ENCODE assay signal across 11 mouse cellular contexts in genomic region chr10:39518859-39519258, GRCm38 (mm10).
DNase-seq lines count a peak whose midpoint lies in the region; ATAC-seq and TF ChIP-seq lines count a peak whose summit lies in the region.
"Had no signal": no experiment of that assay in that cellular context is flagged by ENCODE, and none has a peak within 500 bp of the region (broad histone marks: within the 10 kb centered on the region; RNA-seq: fewer than 3 reads in every experiment).

No protein-coding gene starts in this region.

- peaks cover 49% of the 10 kb centered on the region for H3K4me1 ChIP-seq in heart, embryonic 10.5 days
- H3K4me1 ChIP-seq in midbrain, embryonic 12.5 days, result peaks cover 47% of the 10 kb centered on the region
- H3K4me1 ChIP-seq in midbrain, postnatal 0 days (ENCODE audit: insufficient read depth, low read length), result no peaks in the 10 kb centered on the region
- peaks cover 58% of the 10 kb centered on the region for H3K4me1 ChIP-seq in hindbrain, embryonic 10.5 days (replicated peaks)
- H3K4me1 ChIP-seq in neural tube, embryonic 14.5 days (ENCODE audit: control insufficient read depth, insufficient read depth, low read length), result peaks cover 41% of the 10 kb centered on the region

- H3K27me3 ChIP-seq in heart, embryonic 10.5 days (ENCODE audit: insufficient read depth, poor library complexity, severe bottlenecking), result no peaks in the 10 kb centered on the region
- H3K27me3 ChIP-seq in midbrain, embryonic 12.5 days, result no peaks in the 10 kb centered on the region
- no peaks in the 10 kb centered on the region for H3K27me3 ChIP-seq in midbrain, postnatal 0 days (ENCODE audit: insufficient read depth, low read length)
- no peaks in the 10 kb centered on the region for H3K27me3 ChIP-seq in hindbrain, embryonic 10.5 days (ENCODE audit: insufficient read depth, poor library complexity, severe bottlenecking)
- no peaks in the 10 kb centered on the region for H3K27me3 ChIP-seq in neural tube, embryonic 14.5 days (ENCODE audit: control insufficient read depth, insufficient read depth, low read length)
- H3K27me3 ChIP-seq: hindbrain, embryonic 15.5 days; limb, embryonic 12.5 days; neural tube, embryonic 12.5 days had no signal

- H3K9me3 ChIP-seq in heart, embryonic 10.5 days, result no peaks in the 10 kb centered on the region
- no peaks in the 10 kb centered on the region for H3K9me3 ChIP-seq in midbrain, embryonic 12.5 days
- no peaks in the 10 kb centered on the region for H3K9me3 ChIP-seq in midbrain, postnatal 0 days (ENCODE audit: low read length)
- peaks cover 4% of the 10 kb centered on the region; the same call in 1 of the 2 replicates for H3K9me3 ChIP-seq in hindbrain, embryonic 10.5 days
- no peaks in the 10 kb centered on the region for H3K9me3 ChIP-seq in neural tube, embryonic 14.5 days (ENCODE audit: control insufficient read depth, low read length)
- H3K9me3 ChIP-seq: hindbrain, embryonic 15.5 days; neural tube, embryonic 12.5 days had no signal

- TF ChIP-seq CTCF in midbrain, postnatal 0 days (IDR thresholded peaks at IDR 0.05), result no peak

- ATAC-seq in midbrain, embryonic 12.5 days (ENCODE audit: low FRiP score, low read depth), result no peak
- no peak for ATAC-seq in midbrain, postnatal 0 days (ENCODE audit: low FRiP score)
- no peak for ATAC-seq in neural tube, embryonic 14.5 days (ENCODE audit: low read depth)
- no peak for ATAC-seq in CD4-positive, CD25-positive, alpha-beta regulatory T cell, adult 4 months

- H3K4me2 ChIP-seq in midbrain, embryonic 12.5 days (replicated peaks), result no peak overlapping the region
- H3K4me2 ChIP-seq in midbrain, postnatal 0 days (ENCODE audit: low read depth, low read length, poor library complexity, severe bottlenecking), result no peak overlapping the region
- no peak overlapping the region for H3K4me2 ChIP-seq in neural tube, embryonic 14.5 days (ENCODE audit: low read depth, low read length)
- H3K4me2 ChIP-seq: hindbrain, embryonic 15.5 days; limb, embryonic 12.5 days; neural tube, embryonic 12.5 days had no signal

- WGBS in heart, embryonic 10.5 days, result 55% methylated on average over 3 of the region's 3 CpGs
- WGBS in midbrain, embryonic 12.5 days, result 72% methylated on average over 3 of the region's 3 CpGs
- WGBS in midbrain, postnatal 0 days, result 77% methylated on average over 3 of the region's 3 CpGs
- WGBS in hindbrain, embryonic 10.5 days, result 84% methylated on average over 3 of the region's 3 CpGs
- WGBS in neural tube, embryonic 14.5 days, result 94% methylated on average over 3 of the region's 3 CpGs

- no peak overlapping the region for H3K9ac ChIP-seq in midbrain, embryonic 12.5 days (replicated peaks)
- no peak overlapping the region for H3K9ac ChIP-seq in midbrain, postnatal 0 days (replicated peaks; ENCODE audit: low read length, poor library complexity, severe bottlenecking)
- no peak overlapping the region for H3K9ac ChIP-seq in neural tube, embryonic 14.5 days (replicated peaks; ENCODE audit: low read depth, low read length)
- H3K9ac ChIP-seq: hindbrain, embryonic 15.5 days; limb, embryonic 12.5 days; neural tube, embryonic 12.5 days had no signal

- intact Hi-C loops in heart, postnatal 25 days (cut with DNase I), result loop anchor here (5.0 kb wide), 2 partner anchors 72 to 147 kb away; no protein-coding TSS in a partner anchor

- DNase-seq in heart, embryonic 10.5 days (ENCODE audit: low spot score), result no peak
- no peak for DNase-seq in heart, postnatal 25 days (ENCODE audit: low spot score)
- no peak for DNase-seq in midbrain, postnatal 0 days (ENCODE audit: low spot score)
- no peak for DNase-seq in hindbrain, embryonic 10.5 days (ENCODE audit: low spot score)
- DNase-seq in frontal cortex, adult 2 months (ENCODE audit: extremely low spot score in 1 of 2, low spot score in 1 of 2), result no peak

- H3K36me3 ChIP-seq in heart, embryonic 10.5 days, result peaks cover 30% of the 10 kb centered on the region
- peaks cover 25% of the 10 kb centered on the region for H3K36me3 ChIP-seq in midbrain, embryonic 12.5 days
- H3K36me3 ChIP-seq in midbrain, postnatal 0 days (ENCODE audit: insufficient read depth, low read length), result peaks cover 23% of the 10 kb centered on the region
- peaks cover 43% of the 10 kb centered on the region for H3K36me3 ChIP-seq in hindbrain, embryonic 10.5 days
- H3K36me3 ChIP-seq in neural tube, embryonic 14.5 days (ENCODE audit: control insufficient read depth, insufficient read depth, low read length), result peaks cover 5% of the 10 kb centered on the region; the same call in 1 of the 2 replicates

- no peak overlapping the region for H3K4me3 ChIP-seq in heart, embryonic 10.5 days
- no peak overlapping the region for H3K4me3 ChIP-seq in midbrain, embryonic 12.5 days
- H3K4me3 ChIP-seq in midbrain, postnatal 0 days (ENCODE audit: low read depth, low read length), result no peak overlapping the region
- H3K4me3 ChIP-seq in hindbrain, embryonic 10.5 days, result no peak overlapping the region
- no peak overlapping the region for H3K4me3 ChIP-seq in neural tube, embryonic 14.5 days (ENCODE audit: low read depth, low read length)
- H3K4me3 ChIP-seq: hindbrain, embryonic 15.5 days; limb, embryonic 12.5 days; neural tube, embryonic 12.5 days had no signal

- peak overlapping the region; percentile 69; the same call in 1 of the 2 replicates for H3K27ac ChIP-seq in heart, embryonic 10.5 days
- 0 out of 2 replicates have a peak overlapping the region, but pooled peaks have one; percentile 15 for H3K27ac ChIP-seq in midbrain, embryonic 12.5 days (replicated peaks)
- no peak overlapping the region for H3K27ac ChIP-seq in midbrain, postnatal 0 days (ENCODE audit: low read depth, low read length)
- H3K27ac ChIP-seq in hindbrain, embryonic 10.5 days, result 0 out of 2 replicates have a peak overlapping the region, but pooled peaks have one; percentile 70
- peak overlapping the region; percentile 40 for H3K27ac ChIP-seq in neural tube, embryonic 14.5 days (ENCODE audit: low read depth, low read length)
- H3K27ac ChIP-seq: limb, embryonic 12.5 days; neural tube, embryonic 12.5 days had no signal
